Mouse (Mus musculus) left cerebral cortex, adult 2 months (tissue): Measurements from ENCODE around the gene 9130204L05Rik. TPM values are rescaled to one million over a fixed set of nuclear protein-coding genes. Genes with fewer than 3 reads are reported as not detected.

Experiments used
- DNase-seq, 2 experiments: peaks; one replicate each; pipeline ENCODE4 v3.0.0; 2021 to 2022; ENCODE audit warnings: low spot score in 2 of 2, mixed read lengths in 1 of 2; ENCODE audit errors: extremely low spot score in 1 of 2
- H3K27ac ChIP-seq: fragments of 200-600 bp; 2 replicates; pipeline ENCODE4 v1.8.1; 2022
- H3K4me3 ChIP-seq: fragments of 200-600 bp; 2 replicates; pipeline ENCODE4 v1.8.1; 2022
- CTCF ChIP-seq: fragments of 200-600 bp; IDR thresholded peaks from 2 replicates; pipeline ENCODE4 v1.8.1; 2022; ENCODE audit warnings: antibody characterized with exemption, mild to moderate bottlenecking, moderate library complexity
- intact Hi-C: fragments of 180-260 bp; cut with DNase I; formaldehyde crosslinking; loops from one replicate; pipeline ENCODE4 v1.15.1; 2025
- long read RNA-seq, 2 experiments: library from polyadenylated mRNA; stranded (forward); transcript quantifications; one replicate each; pipeline ENCODE4 v2.0.0; 2021; ENCODE audit warnings: borderline mapping rate in 2 of 2
- total RNA-seq, 2 experiments: library from RNA; stranded (reverse); gene quantifications; 2 replicates each; pipeline ENCODE4 v1.2.3; 2021

The 9130204L05Rik gene
- not detected for total RNA-seq
- long read RNA-seq, experiment 1: 0 reads
- long read RNA-seq, experiment 2: 0 reads

- H3K27ac ChIP-seq: no peak within 1 kb of the TSS
- intact Hi-C loops: no loop called here
- TF ChIP-seq CTCF: no peak
- DNase-seq: no peak
- no peak within 1 kb of the TSS for H3K4me3 ChIP-seq
Observed at GRCm38 (mm10) chr3:91090703-91091102, at the start of gene 9130204L05Rik. Gene 9130204L05Rik, minus strand, starts transcription at chr3:91090803.

GRCm38 (mm10) chr3:91108696-91109095 is 18.1 kb upstream of the 9130204L05Rik start:
- intact Hi-C loops: no loop called here
- Histone ChIP-seq H3K4me3 (no peak overlapping the region), H3K27ac (no peak overlapping the region)
- DNase-seq: no peak
- no peak for TF ChIP-seq CTCF

- H3K4me3 ChIP-seq: no peak overlapping the region
- intact Hi-C loops: no loop called here
- no peak overlapping the region for H3K27ac ChIP-seq
- TF ChIP-seq CTCF: no peak
- DNase-seq: no peak
Observed at GRCm38 (mm10) chr3:91059211-91059610, 31.4 kb downstream of the 9130204L05Rik start.

- Histone ChIP-seq H3K4me3 (no peak overlapping the region), H3K27ac (no peak overlapping the region)
- peak; percentile 15 for TF ChIP-seq CTCF
- no peak for DNase-seq
- intact Hi-C loops: no loop called here
Observed at GRCm38 (mm10) chr3:91052654-91053053, 37.9 kb downstream of the 9130204L05Rik start.
